ENCODE assay signal across 14 mouse cellular contexts in the genomic region with DNA sequence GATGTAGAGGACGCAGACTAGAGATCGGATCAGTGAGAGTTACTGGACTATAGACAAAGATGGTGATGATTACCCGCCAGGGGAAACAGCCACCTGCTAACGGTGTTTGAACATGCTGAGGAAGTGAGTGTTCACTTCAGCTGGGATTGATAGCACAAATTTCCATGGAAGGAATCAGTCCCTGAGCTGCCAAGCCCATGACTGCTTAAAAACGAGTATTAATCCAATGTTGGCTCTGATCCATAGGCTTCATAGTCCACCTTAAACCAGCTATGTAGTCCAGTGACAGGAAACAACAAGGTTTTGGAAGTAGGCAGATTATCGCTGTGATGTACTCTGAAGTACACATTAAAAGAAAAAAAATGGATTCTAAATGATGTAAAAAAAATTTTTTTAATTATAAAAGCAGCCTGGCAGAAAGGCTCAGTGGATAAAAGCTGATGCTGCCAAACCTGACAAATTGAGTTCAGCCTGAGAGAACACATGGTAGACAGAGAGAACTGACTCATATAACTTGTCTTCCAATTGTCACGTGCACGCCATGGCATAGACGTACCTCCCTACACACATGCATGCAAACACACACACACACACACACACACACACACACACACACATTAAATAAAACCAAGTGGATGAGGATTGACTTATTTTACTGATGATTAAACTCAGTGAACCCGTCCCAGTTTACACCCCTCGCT. TPM values are rescaled to one million over a fixed set of nuclear protein-coding genes. Genes with fewer than 3 reads are reported as not detected.
DNase-seq lines count a peak whose midpoint lies in the region; ATAC-seq and TF ChIP-seq lines count a peak whose summit lies in the region.
"Had no signal": no experiment of that assay in that cellular context is flagged by ENCODE, and none has a peak within 500 bp of the region (broad histone marks: within the 10 kb centered on the region; RNA-seq: fewer than 3 reads in every experiment).

No protein-coding gene starts in this region.

- no peak overlapping the region for H3K4me3 ChIP-seq in forebrain, embryonic 13.5 days
- no peak overlapping the region for H3K4me3 ChIP-seq in forebrain, embryonic 10.5 days
- no peak overlapping the region for H3K4me3 ChIP-seq in forebrain, postnatal 0 days (ENCODE audit: low read depth, low read length)
- no peak overlapping the region for H3K4me3 ChIP-seq in limb, embryonic 14.5 days (replicated peaks; ENCODE audit: low read length)

- no peak for TF ChIP-seq POLR2A in limb, embryonic 14.5 days (IDR thresholded peaks at IDR 0.05; ENCODE audit: borderline replicate concordance, extremely low read depth, insufficient read depth, insufficient read length)

- no peaks in the 10 kb centered on the region for H3K27me3 ChIP-seq in forebrain, embryonic 13.5 days
- no peaks in the 10 kb centered on the region for H3K27me3 ChIP-seq in forebrain, embryonic 10.5 days (ENCODE audit: poor library complexity, severe bottlenecking)
- H3K27me3 ChIP-seq in forebrain, postnatal 0 days (ENCODE audit: insufficient read depth, low read length): no peaks in the 10 kb centered on the region
- H3K27me3 ChIP-seq in limb, embryonic 14.5 days (ENCODE audit: control insufficient read depth, insufficient read depth, low read length): no peaks in the 10 kb centered on the region

- ATAC-seq in forebrain, embryonic 13.5 days: peak; percentile 60; the same call in 1 of the 2 replicates
- ATAC-seq in forebrain, postnatal 0 days: peak; percentile 79; the same call in 1 of the 2 replicates
- ATAC-seq in limb, embryonic 14.5 days (ENCODE audit: low FRiP score, low read depth): no peak

- 75% methylated on average over 11 of the region's 11 CpGs for WGBS in forebrain, embryonic 13.5 days
- 89% methylated on average over 11 of the region's 11 CpGs for WGBS in forebrain, embryonic 10.5 days
- 49% methylated on average over 11 of the region's 11 CpGs for WGBS in forebrain, postnatal 0 days
- 75% methylated on average over 11 of the region's 11 CpGs for WGBS in limb, embryonic 14.5 days

- TF ChIP-seq CTCF in forebrain, postnatal 0 days (IDR thresholded peaks at IDR 0.05; ENCODE audit: low read depth): no peak

- H3K9ac ChIP-seq in forebrain, embryonic 13.5 days: no peak overlapping the region
- no peak overlapping the region for H3K9ac ChIP-seq in forebrain, postnatal 0 days
- H3K9ac ChIP-seq in limb, embryonic 14.5 days (ENCODE audit: low read depth, low read length, severe bottlenecking): no peak overlapping the region
- H3K9ac ChIP-seq: liver, embryonic 14.5 days had no signal

- no peak overlapping the region for H3K4me2 ChIP-seq in forebrain, embryonic 13.5 days
- no peak overlapping the region for H3K4me2 ChIP-seq in forebrain, postnatal 0 days (ENCODE audit: low read depth)
- no peak overlapping the region for H3K4me2 ChIP-seq in limb, embryonic 14.5 days (replicated peaks; ENCODE audit: low read depth, low read length, severe bottlenecking)
- H3K4me2 ChIP-seq: heart, embryonic 11.5 days; midbrain, embryonic 11.5 days had no signal

- no peaks in the 10 kb centered on the region for H3K9me3 ChIP-seq in forebrain, embryonic 13.5 days (replicated peaks)
- H3K9me3 ChIP-seq in forebrain, embryonic 10.5 days: no peaks in the 10 kb centered on the region
- no peaks in the 10 kb centered on the region for H3K9me3 ChIP-seq in forebrain, postnatal 0 days (ENCODE audit: low read length)
- H3K9me3 ChIP-seq in limb, embryonic 14.5 days (ENCODE audit: control insufficient read depth, low read length): no peaks in the 10 kb centered on the region

- H3K27ac ChIP-seq in forebrain, embryonic 13.5 days: no peak overlapping the region
- H3K27ac ChIP-seq in forebrain, embryonic 10.5 days: no peak overlapping the region
- 0 out of 2 replicates have a peak overlapping the region, but pooled peaks have one; percentile 22 for H3K27ac ChIP-seq in forebrain, postnatal 0 days (ENCODE audit: low read depth, low read length)
- H3K27ac ChIP-seq in limb, embryonic 14.5 days (replicated peaks; ENCODE audit: low read depth, low read length): no peak overlapping the region
- H3K27ac ChIP-seq: liver, embryonic 14.5 days had no signal

- intact Hi-C loops in heart, postnatal 14 days (cut with DNase I): no loop called here

- H3K36me3 ChIP-seq in forebrain, embryonic 13.5 days (ENCODE audit: poor library complexity, severe bottlenecking): no peaks in the 10 kb centered on the region
- H3K36me3 ChIP-seq in forebrain, embryonic 10.5 days (replicated peaks): no peaks in the 10 kb centered on the region
- no peaks in the 10 kb centered on the region for H3K36me3 ChIP-seq in forebrain, postnatal 0 days (ENCODE audit: insufficient read depth)
- no peaks in the 10 kb centered on the region for H3K36me3 ChIP-seq in limb, embryonic 14.5 days (ENCODE audit: control insufficient read depth, insufficient read depth, low read length)

- DNase-seq in forebrain, embryonic 10.5 days (ENCODE audit: extremely low spot score, low spot score): no peak
- DNase-seq in layer of hippocampus, postnatal 14 days (ENCODE audit: low spot score in 2 of 2): peak; percentile 29 to 59
- DNase-seq in layer of hippocampus, adult 11-12 months (ENCODE audit: low spot score): no peak
- peak; percentile 49 for DNase-seq in forebrain, postnatal 0 days
- peak; percentile 55 for DNase-seq in limb, embryonic 14.5 days (ENCODE audit: low spot score)
- DNase-seq in heart, postnatal 14 days: no peak
- no peak for DNase-seq in frontal cortex, postnatal 36 days (ENCODE audit: low spot score in 2 of 2)
- DNase-seq: cerebellum, adult 8-10 months; gastrocnemius, postnatal 25 days; heart, postnatal 4 days had no signal

- peaks cover 40% of the 10 kb centered on the region for H3K4me1 ChIP-seq in forebrain, embryonic 13.5 days
- H3K4me1 ChIP-seq in forebrain, embryonic 10.5 days: peaks cover 36% of the 10 kb centered on the region
- H3K4me1 ChIP-seq in forebrain, postnatal 0 days (ENCODE audit: insufficient read depth): peaks cover 7% of the 10 kb centered on the region; the same call in 1 of the 2 replicates
- 0 out of 2 replicates have a peak, but pooled peaks cover 4% of the 10 kb centered on the region for H3K4me1 ChIP-seq in limb, embryonic 14.5 days (ENCODE audit: control insufficient read depth, insufficient read depth, low read length)

RNA-seq across cellular contexts. Expression of a gene that starts 14.7 kb away (rescaled TPM):
- 85.8 and 89.9 TPM in 2 replicates for polyA plus RNA-seq in forebrain, embryonic 13.5 days (2015; fragmentation: Nextera tagmentation; extraction: Ambion mirVana)
- 17.8 and 19.4 TPM in 2 replicates for polyA plus RNA-seq in forebrain, embryonic 10.5 days (2016; fragmentation: Nextera tagmentation; extraction: Ambion mirVana)
- total RNA-seq in layer of hippocampus, postnatal 14 days (2021): 100 to 1,000 TPM; 193 to 208 TPM
- total RNA-seq in forebrain, postnatal 0 days (2014; rRNA removed): 23.5 and 35.4 TPM in 2 replicates
- 152 and 229 TPM in 2 replicates for polyA plus RNA-seq in forebrain, postnatal 0 days (2015; fragmentation: Nextera tagmentation; extraction: Ambion mirVana)
- 1.4 TPM in 2 replicates for polyA plus RNA-seq in limb, embryonic 14.5 days (2012; rRNA removed)
- 1.5 and 2.3 TPM in 2 replicates for polyA plus RNA-seq in limb, embryonic 14.5 days (2014; fragmentation: Nextera tagmentation; extraction: Ambion mirVana)
- total RNA-seq in heart, postnatal 14 days (2021): not detected

Comparison
In these comparisons a context has a peak if more than half of its experiments do, and no peak if none do; other contexts are left out.
1. DNase-seq: peak in layer of hippocampus, postnatal 14 days (2 of 2), forebrain, postnatal 0 days (single experiment) and limb, embryonic 14.5 days (single experiment); none in forebrain, embryonic 10.5 days (single experiment), layer of hippocampus, adult 11-12 months (single experiment), heart, postnatal 14 days (0 of 2) and frontal cortex, postnatal 36 days (0 of 2).